Mouse (Mus musculus) embryo, embryonic 11 days (tissue): ENCODE data around the gene Tyw3.

Experiments
- DNase-seq: peaks from one replicate; pipeline ENCODE4 v3.0.0-alpha.2; 2015

Gene Tyw3

GRCm38 (mm10) chr3:154551035-154551411 lies 45.9 kb downstream of the Tyw3 start:
- no peak for DNase-seq

GRCm38 (mm10) chr3:154550326-154551034 lies 46.4 kb downstream of the Tyw3 start:
- DNase-seq: peak; percentile 47

- peak; percentile 70 for DNase-seq
Observed at GRCm38 (mm10) chr3:154548868-154549301, 48.0 kb downstream of the Tyw3 start.

- peak; percentile 51 for DNase-seq
Observed at GRCm38 (mm10) chr3:154547549-154548426, 49.1 kb downstream of the Tyw3 start.

GRCm38 (mm10) chr3:154546234-154546633 lies 50.7 kb downstream of the Tyw3 start:
- DNase-seq: no peak

GRCm38 (mm10) chr3:154540086-154540911 lies 56.6 kb downstream of the Tyw3 start:
- no peak for DNase-seq

GRCm38 (mm10) chr3:154536134-154536533 lies 60.8 kb downstream of the Tyw3 start:
- no peak for DNase-seq

- no peak for DNase-seq
Observed at GRCm38 (mm10) chr3:154533246-154533645, 63.7 kb downstream of the Tyw3 start.

- no peak for DNase-seq
Observed at GRCm38 (mm10) chr3:154528973-154529372, 67.9 kb downstream of the Tyw3 start.

- DNase-seq: no peak
Observed at GRCm38 (mm10) chr3:154526610-154527009, 70.3 kb downstream of the Tyw3 start.
